Mouse (Mus musculus): ENCODE results near the gene Ppef2. TPM values are rescaled to one million over a fixed set of nuclear protein-coding genes. Genes with fewer than 3 reads are reported as not detected.
A peak's percentile ranks its signal among the peaks of the same experiment; 100 is the strongest.

Gene Ppef2
- total and polyA plus RNA-seq, 2 experiments from 2014 or later: 0.24 to 0.31 TPM

DNA sequence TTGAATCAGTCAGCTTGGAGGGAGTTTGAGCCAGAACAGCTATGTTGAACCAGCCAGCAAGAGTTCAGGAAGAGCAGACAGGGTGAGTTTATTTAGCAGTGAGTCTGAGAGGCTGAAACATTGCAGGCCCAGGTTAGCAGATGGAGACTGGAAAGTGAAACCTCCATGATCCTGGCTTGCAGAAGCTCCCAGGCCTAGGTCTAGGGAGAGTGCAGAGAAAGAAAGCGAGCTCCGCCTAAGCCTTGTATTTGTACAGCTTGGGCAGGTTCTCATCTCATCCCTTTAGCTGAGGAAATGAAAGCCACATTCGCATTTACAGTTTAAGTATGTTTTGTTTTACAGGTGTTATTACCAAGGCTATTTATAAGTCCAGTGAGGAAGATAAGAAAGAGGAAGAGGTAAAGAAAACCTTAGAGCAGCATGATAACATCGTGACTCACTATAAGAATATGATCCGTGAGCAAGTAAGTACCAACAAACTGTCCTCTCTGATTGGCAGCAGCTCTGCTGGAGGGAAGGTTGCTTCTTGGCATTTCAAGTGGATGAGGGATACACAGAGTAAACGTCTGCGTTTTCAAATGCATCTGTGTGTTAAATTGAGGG lies 67.1 kb downstream of the Ppef2 start:
- Histone ChIP-seq H3K9me3 (ENCODE audit: low read length) (no peaks in the 10 kb centered on the region), H3K4me2 (ENCODE audit: low read depth) (no peak overlapping the region), H3K36me3 (ENCODE audit: insufficient read depth) (peaks cover 53% of the 10 kb centered on the region), H3K27ac (ENCODE audit: low read depth, low read length) (no peak overlapping the region), H3K9ac (no peak overlapping the region), H3K4me3 (ENCODE audit: low read depth, low read length) (no peak overlapping the region), H3K27me3 (ENCODE audit: insufficient read depth, low read length) (no peaks in the 10 kb centered on the region), H3K4me1 (ENCODE audit: insufficient read depth) (no peaks in the 10 kb centered on the region)
- ATAC-seq (no peak), DNase-seq (no peak)
- WGBS: over 99% methylated on average over 7 of the region's 7 CpGs
- no peak for TF ChIP-seq CTCF (IDR thresholded peaks at IDR 0.05; ENCODE audit: low read depth)

DNA sequence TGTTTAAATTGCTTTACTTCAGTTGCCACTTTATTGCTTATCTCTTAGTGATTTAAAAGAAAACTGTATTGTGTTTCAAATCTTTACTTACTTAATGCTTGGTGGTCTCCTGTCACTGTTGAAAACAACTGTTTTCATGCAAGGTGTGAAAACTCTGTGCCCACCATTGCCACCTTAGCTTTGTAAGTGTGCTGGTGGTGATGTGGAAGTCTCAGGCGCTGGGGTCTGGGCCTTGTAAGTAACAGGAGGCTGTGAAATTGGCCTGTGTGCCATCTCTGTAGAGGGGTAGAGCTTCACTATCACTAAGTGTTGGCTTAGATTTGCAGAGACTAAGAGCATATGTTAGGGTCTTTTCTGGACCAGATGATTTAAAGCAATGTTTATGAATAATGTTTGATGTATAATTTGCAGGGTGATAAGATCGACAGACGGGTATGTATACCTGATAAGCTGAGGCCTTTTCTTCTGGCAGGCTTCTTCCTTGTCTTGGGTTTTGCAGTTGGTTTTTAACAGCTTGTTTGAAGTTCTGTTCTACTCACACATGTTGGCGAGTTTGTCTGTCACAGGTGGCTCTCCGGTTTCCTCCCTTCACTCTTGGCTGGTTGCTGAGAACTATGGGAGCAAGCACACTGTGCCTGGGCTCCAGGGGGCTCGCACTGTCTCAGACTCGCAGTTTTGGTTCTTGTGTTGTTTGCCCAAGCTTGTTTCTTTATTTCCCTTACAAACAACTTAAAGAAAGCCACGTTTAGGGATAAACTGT lies 72.8 kb downstream of the Ppef2 start:
- Histone ChIP-seq H3K36me3 (ENCODE audit: insufficient read depth) (peaks cover 40% of the 10 kb centered on the region), H3K4me2 (ENCODE audit: low read depth) (no peak overlapping the region), H3K4me1 (ENCODE audit: insufficient read depth) (no peaks in the 10 kb centered on the region), H3K27ac (ENCODE audit: low read depth, low read length) (no peak overlapping the region), H3K4me3 (ENCODE audit: low read depth, low read length) (no peak overlapping the region), H3K9ac (no peak overlapping the region), H3K27me3 (ENCODE audit: insufficient read depth, low read length) (no peaks in the 10 kb centered on the region), H3K9me3 (ENCODE audit: low read length) (no peaks in the 10 kb centered on the region)
- peak; percentile 14 for DNase-seq
- 77% methylated on average over 8 of the region's 8 CpGs for WGBS
- no peak for TF ChIP-seq CTCF (IDR thresholded peaks at IDR 0.05; ENCODE audit: low read depth)
- ATAC-seq: peak; percentile 47

Other genes with a start within 250 kb of the Ppef2 start
- gene Cdkl2, start 212.4 kb downstream of the Ppef2 start, total RNA-seq (2014; rRNA removed): 17.6 and 20.8 TPM in 2 replicates
- gene Cdkl2, start 212.4 kb downstream of the Ppef2 start, polyA plus RNA-seq (2015; fragmentation: Nextera tagmentation; extraction: Ambion mirVana): 17.6 and 24.1 TPM in 2 replicates
- 221 and 223 TPM in 2 replicates for gene G3bp2, start 172.6 kb downstream of the Ppef2 start, total RNA-seq (2014; rRNA removed)
- gene G3bp2, start 172.6 kb downstream of the Ppef2 start, polyA plus RNA-seq (2015; fragmentation: Nextera tagmentation; extraction: Ambion mirVana): 268 and 315 TPM in 2 replicates
- 18.9 and 19.1 TPM in 2 replicates for gene Uso1, start 118.3 kb downstream of the Ppef2 start, total RNA-seq (2014; rRNA removed)
- 19.6 and 24.8 TPM in 2 replicates for gene Uso1, start 118.3 kb downstream of the Ppef2 start, polyA plus RNA-seq (2015; fragmentation: Nextera tagmentation; extraction: Ambion mirVana)
- not detected in 2 replicates for gene U90926, start 40.9 kb downstream of the Ppef2 start, total RNA-seq (2014; rRNA removed)
- gene U90926, start 40.9 kb downstream of the Ppef2 start, polyA plus RNA-seq (2015; fragmentation: Nextera tagmentation; extraction: Ambion mirVana): not detected in 2 replicates
- gene Naaa, start 21.9 kb upstream of the Ppef2 start, total RNA-seq (2014; rRNA removed): 22.5 and 33.1 TPM in 2 replicates
- gene Naaa, start 21.9 kb upstream of the Ppef2 start, polyA plus RNA-seq (2015; fragmentation: Nextera tagmentation; extraction: Ambion mirVana): 15.4 and 23.6 TPM in 2 replicates
- gene Sdad1, start 54.2 kb upstream of the Ppef2 start, total RNA-seq (2014; rRNA removed): 22.5 and 32.0 TPM in 2 replicates
- gene Sdad1, start 54.2 kb upstream of the Ppef2 start, polyA plus RNA-seq (2015; fragmentation: Nextera tagmentation; extraction: Ambion mirVana): 21.6 and 27.9 TPM in 2 replicates
- not detected in 2 replicates for gene Cxcl9, start 71.8 kb upstream of the Ppef2 start, total RNA-seq (2014; rRNA removed)
- not detected in 2 replicates for gene Cxcl9, start 71.8 kb upstream of the Ppef2 start, polyA plus RNA-seq (2015; fragmentation: Nextera tagmentation; extraction: Ambion mirVana)
- gene Art3, start 75.5 kb upstream of the Ppef2 start, total RNA-seq (2014; rRNA removed): 3.0 and 3.5 TPM in 2 replicates
- 8.0 and 9.4 TPM in 2 replicates for gene Art3, start 75.5 kb upstream of the Ppef2 start, polyA plus RNA-seq (2015; fragmentation: Nextera tagmentation; extraction: Ambion mirVana)
- gene Cxcl10, start 92.6 kb upstream of the Ppef2 start, total RNA-seq (2014; rRNA removed): 0.38 and 0.86 TPM in 2 replicates
- 0.28 and 0.55 TPM in 2 replicates for gene Cxcl10, start 92.6 kb upstream of the Ppef2 start, polyA plus RNA-seq (2015; fragmentation: Nextera tagmentation; extraction: Ambion mirVana)
- 80.1 and 94.5 TPM in 2 replicates for gene Nup54, start 178.9 kb upstream of the Ppef2 start, total RNA-seq (2014; rRNA removed)
- gene Nup54, start 178.9 kb upstream of the Ppef2 start, polyA plus RNA-seq (2015; fragmentation: Nextera tagmentation; extraction: Ambion mirVana): 35.1 and 43.7 TPM in 2 replicates